Mouse (Mus musculus) spleen, adult 18-20 months (tissue): ENCODE data around the gene Churc1.
"Not testable (repeated sequence)": the region's sequence is repeated elsewhere in the genome, so short reads cannot be mapped to it uniquely, and the experiment has no call there.

ENCODE experiments used
- DNase-seq, 2 experiments: peaks; one replicate each; pipeline ENCODE4 v3.0.0; 2022; ENCODE audit warnings: mixed read lengths in 2 of 2

Churc1 gene

DNA sequence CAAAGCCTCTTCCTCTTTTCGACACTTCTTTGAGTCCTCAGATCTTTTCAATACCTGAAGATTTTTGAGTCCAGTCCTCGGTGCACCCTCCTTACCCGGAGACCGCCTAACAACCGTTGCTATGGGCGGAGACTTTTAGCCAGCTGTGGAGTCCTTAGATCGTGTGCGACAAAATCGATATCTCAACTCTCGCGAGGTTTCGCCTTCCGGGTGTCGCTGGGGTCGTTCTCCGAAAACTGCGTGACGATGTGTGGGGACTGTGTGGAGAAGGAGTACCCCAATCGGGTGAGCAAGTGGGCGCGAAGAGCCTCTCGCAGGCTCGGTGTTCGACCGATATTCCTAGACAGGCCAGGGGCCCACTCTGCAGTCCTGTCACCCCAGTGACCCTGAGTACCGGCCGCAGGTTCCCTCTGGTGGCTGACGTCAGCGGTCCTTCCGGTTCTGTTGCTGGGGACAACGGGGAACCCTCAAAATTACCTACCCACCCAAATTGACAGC, at the start of gene Churc1, which contains the start of gene Fntb:
TSS of gene Churc1 (plus strand) at position 185 of the 498 bp plus-strand sequence.
TSS of gene Fntb (plus strand) at position 236 of the 498 bp plus-strand sequence.
- DNase-seq: peak; percentile 88 to 92

DNA sequence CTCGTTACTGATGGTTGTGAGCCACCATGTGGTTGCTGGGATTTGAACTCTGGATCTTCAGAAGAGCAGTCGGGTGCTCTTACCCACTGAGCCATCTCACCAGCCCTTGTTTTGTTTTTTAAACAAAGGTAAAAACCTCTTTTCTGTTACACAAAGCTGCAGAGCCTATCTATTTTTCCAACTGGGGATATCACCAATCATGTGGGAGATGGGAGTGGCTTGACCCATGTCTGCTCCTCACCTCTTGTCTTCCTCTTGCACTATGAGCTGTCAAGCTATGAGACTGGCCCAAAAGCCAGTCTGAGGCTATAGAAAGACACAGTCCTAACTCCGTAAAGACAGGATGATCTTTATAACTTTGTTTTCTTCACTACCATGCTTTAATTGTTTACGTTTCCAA, 47.0 kb upstream of the Churc1 start:
- no peak for DNase-seq

DNA sequence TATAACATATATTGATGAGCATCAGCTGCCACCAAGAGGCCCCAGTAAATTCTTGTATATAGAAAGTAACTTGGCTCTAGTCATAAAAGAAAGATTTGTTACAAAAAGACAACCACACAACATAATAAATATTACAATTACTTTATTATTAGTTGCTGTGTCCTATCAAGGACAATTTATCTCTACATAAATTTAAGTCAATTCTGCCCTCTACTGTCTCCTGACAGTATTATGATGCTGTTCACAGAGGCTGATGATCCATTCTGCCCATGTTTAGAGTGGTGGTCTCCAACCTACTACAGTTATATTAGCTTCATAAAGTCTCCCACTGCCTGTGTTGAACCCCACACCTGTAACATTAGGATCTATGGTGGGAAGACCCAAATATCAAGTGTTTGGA, 44.8 kb upstream of the Churc1 start:
- DNase-seq: no peak

DNA sequence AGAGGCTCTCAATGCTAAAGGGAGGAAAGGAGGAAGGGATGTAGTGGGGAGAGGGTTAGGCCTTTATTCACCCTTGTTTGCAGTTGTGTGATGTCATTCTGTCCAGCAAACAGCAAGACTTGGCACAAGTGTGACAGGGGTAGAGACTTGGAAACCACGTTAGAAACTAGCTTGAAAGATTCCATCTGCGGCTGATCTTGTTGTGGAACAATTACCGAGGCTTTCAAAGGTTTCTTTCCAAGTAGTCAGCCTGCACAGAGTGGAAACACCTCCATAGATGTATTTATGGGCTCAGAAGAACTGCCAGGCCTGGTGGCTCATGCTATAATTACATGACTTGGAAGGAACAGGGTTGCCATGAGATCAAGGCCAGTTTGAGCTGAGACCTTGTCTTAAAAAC, 43.3 kb upstream of the Churc1 start:
- no peak for DNase-seq

DNA sequence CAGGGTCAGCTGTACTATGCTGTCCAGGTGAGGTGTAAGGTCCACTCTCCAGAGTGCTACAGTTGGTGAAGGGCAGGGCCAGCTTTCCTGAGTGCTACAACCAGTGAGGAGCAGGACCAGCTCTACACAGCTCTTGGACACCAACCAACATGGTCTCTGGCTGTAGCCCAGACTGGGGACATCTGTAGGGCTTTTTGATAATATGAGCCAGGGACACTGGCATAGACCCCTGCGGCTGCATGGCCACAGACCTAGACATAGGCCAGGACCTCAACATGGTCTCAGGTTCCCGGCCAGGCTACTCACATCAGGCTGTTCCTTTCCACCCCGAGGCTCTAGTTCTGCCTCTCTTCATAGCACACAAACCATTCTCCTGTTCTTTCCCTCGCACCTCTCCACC, 37.4 kb upstream of the Churc1 start:
- no peak for DNase-seq

DNA sequence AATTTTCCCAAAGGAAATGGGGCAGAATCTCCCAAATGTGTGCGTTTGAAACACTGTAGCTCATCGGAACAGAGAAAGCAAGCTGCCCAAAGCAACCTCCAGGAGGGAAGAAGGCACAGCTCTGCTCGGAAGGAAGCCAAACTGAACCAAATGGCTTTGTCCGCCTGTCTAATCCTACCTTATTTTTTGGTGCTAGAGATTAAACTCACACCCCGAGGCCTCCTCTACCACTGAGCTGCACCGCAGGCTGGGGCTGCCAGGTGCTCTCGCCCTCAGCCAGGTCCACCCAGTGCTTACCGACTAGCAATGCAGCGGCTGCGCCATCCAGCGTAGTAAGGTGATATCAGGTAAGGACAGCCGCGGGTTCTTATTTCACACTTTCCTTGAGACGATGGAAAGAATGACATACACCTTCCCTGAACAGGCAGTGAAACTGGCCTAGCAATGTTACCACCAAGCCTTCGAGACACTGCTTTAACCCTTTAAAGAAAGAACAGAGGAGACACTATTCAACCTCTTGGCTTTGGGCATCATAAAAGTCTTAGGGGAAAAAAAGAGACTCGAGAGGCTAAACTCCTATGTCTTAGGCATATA, 14.4 kb upstream of the Churc1 start:
- no peak for DNase-seq

DNA sequence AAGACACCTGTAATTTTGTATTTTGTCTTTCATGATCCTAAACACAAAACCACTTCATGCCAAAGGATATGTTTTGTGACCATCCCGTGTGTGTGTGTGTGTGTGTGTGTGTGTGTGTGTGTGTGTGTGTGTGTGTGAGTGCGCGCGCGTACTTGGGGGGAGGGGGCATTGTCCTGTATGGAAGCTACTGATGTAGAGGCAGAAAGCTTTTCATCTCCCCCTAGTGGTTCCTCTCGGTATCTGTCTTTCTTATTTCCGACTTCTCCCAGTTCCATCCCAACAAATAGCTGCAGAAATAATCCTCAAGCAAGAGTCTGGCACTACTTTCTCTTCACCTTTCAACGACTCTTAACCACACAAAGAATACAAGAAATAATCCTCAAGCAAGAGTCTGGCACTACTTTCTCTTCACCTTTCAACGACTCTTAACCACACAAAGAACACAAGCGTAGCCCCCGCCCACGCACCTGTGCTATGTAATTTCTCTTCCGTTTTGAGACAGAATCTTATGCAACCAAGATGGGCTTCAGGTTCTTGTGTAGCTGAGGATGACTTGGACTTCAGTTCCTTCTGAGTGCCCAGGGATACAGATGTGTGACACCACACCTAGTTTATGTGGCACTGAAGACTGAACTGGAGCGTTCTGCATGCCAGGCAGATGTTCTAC, 12.6 kb upstream of the Churc1 start:
- peak; percentile 8 to 34 for DNase-seq

DNA sequence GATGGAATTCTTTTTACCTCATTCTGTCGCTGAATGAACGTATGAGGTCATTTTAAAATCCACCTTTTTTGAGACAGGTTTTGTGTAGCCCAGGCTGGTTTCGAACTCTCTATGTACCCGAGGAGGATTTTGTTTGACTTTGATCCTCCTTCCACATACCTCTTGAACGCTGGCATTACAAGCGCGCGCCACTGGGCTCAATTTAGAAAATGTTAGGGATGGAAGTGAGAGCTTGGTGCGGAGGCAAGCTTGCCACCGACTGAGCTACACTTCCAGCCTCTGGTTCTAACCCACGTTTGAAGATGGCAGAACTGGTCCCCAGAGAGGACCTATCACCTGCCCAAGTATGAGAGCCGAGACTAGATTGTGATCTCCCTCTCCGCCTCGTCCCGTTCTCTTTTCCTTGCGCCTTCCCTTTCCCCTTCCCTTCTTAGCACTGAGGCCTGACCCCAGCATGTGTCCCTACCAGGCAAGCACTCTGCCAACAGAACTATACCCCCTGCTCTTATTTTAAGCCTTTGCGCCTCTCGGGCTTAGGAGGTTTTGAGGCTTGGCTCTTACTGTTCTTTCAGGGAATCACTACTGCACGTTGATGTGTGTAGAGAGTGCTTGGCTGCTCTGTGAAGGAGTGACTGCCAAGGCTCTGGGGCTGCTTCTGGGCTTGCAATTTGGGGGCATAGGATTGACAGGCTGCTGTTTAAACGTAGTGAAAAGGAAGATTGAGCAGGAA, 728 bp downstream of the Churc1 start:
- DNase-seq: peak in 1 of 2 experiments; percentile 7

DNA sequence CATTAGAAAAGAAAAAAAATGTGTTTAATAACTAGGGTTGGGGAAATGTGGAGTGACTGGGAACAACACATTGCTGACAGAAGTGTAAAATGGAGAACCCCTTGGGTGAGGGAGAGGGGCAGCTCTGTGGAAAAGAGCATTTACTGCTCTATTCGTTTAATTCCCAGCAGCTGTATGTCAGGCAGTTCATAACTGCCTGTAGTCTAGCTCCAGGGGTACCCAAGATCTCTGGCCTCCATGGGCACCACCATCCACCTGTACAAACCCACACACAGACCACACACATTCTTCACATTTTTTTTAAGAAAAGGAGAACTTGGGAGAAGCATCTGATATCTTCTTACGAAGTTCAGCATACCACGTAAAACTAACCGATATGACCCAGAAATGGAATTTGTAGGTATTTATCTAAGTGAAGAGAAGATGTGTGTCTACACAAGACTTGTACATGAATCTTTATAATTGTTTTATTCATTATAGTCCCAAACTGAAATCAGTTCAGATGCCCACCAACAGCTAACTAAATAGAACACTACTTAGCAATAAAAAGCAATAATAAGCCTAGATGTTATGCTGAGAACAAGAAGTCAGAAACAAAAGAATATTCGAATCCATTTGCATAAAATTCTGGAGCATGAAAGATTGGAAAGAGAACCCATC, 5.6 kb downstream of the Churc1 start:
- no peak for DNase-seq

DNA sequence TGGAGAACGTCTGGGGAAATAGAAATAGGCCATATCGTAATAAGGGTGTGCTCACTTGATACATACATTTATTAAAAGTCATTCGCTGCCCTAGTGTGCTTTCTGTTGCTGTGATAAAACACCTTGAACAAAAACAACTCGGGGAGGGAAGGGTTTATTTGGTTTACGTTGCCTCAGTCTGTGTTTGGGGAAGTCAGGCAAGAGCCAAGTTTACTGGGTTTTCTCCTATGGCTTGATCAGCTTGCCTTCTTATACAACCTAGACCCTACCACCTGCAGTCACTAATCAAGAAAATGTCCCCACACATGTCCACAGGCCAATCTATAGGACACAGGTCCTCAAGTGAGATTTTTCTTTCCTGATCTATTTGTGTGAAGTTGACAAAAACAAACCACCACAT, 6.2 kb downstream of the Churc1 start:
- DNase-seq: no peak

DNA sequence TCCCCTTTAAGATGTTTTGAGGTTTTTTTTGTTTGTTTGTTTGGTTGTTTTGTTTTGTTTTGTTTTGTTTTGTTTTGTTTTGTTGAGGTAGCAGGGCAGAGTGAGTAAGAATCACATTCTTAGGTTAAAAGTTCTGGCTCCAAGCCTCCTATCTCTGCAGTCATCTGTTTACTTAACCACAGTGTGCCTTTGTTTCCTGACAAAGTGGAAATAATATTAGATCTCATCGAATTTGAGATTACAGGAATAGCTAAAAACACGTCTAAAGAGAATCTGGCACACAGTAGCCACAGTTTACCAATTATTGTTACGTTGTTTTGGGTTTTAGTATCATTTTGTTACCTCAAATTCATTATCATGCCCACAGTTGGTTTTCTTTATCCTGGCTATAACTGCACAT, 9.3 kb downstream of the Churc1 start:
- no peak for DNase-seq

DNA sequence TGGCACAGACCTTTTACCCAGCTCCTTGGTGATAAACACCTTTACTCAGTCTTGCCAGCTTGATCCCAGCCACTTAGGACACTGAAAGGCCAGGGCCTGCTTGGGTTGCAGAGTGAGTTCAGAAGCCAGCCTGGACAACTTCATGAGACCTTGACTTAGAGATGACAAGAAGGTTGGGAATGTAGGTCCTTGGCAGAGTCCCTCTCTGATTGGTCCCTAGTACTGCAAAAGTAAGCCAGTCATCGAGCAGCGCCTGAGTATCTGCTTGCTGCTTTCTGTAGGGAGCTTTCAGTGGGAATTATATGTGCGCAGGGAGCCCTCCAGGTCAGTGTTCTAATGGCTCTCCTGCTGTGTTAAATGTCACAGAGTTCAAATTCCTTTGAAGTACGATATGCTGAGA, 9.8 kb downstream of the Churc1 start:
- DNase-seq: no peak

DNA sequence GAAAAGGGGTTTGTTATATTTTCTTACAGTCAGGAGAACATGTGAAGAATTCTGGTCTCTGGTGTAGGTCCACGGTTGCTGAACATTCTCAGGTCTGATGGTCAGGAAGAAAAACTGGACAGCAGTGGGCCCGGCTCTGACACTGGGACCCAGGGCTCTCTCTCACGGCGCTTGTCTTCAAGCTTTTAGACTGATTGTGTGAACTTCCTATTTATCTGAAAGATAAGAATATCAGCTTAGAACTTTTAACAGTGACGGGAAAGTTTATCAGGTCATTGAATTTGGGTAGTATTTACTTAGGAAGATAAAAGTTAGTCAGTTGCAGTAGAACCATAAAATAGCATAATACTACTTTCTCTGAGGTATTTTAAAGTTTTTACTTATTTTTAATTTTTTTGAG, 11.6 kb downstream of the Churc1 start:
- no peak for DNase-seq

DNA sequence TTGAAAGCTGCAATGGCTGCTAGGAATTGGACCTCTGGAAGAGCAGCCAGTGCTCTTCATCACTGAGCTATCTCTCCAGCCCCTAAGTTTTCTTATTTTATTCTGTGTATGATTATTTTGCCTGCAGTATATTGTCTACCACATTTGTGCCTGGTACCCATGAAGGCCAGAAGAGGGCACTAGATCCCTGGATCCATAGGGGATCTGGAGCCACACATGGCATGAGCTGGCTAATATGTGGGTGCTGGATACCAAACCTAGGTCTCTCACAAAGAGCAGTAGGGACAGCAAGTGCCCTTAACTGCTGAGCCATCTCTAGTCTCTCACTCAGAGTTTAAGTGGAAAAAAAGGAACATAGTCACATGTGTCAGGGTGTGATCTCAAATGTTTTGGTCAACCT, 12.5 kb downstream of the Churc1 start:
- DNase-seq: no peak

DNA sequence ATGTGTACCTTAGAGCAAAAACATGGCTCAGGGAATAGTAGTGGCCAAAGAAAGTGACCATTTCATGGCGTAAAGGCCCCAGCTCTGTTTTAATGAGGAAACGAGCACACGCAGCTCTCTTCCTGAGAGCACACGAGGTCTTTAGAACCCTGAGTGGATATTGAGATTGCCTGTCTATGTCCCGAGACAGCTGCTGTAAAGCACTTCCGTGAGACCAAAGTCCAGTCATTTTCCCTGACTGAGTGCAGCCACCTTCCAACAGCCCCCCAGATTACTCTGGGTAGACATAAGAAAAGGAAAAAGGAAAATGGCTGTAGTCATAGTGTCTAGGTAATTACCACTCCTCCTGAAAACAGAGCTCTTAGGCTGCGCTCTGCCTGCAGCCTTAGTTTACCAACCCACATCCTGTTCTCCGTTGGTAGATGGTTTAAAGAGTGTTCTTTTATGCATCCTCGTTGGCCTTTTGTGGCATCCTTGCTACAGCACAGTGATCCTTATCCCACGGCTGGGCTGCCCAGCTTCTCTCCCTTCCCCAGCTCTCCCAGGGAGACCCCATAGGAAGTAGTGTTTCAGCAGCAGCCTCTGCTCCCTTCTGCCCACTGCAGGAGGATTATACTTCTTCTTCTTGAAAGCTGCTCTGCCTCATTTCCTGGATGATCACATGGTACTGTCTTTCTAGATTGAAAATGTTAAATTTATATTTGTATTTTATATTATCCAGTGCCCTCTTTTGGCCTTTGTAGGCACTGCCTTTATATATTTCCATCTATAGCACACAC, 13.2 kb downstream of the Churc1 start:
- DNase-seq: no peak

DNA sequence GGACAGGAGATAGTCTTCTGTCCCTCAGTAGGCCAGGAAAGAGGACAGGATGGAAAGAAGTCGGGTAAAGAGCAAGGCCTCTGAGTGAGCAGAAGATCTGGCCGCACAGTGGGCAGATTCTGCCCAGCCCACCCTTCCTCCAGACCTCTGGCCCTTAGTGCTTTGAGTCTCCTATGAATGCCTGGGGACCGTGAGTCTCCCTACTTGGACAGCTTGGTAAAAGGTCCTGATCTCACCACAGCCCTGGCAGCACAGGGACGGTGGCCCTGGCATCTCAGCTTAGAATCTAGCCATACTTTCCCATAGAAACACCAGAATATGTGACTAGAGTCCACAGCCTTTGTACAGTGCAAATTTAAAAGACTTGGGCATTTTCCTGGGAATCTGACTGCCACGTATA, 14.6 kb downstream of the Churc1 start:
- DNase-seq: no peak

DNA sequence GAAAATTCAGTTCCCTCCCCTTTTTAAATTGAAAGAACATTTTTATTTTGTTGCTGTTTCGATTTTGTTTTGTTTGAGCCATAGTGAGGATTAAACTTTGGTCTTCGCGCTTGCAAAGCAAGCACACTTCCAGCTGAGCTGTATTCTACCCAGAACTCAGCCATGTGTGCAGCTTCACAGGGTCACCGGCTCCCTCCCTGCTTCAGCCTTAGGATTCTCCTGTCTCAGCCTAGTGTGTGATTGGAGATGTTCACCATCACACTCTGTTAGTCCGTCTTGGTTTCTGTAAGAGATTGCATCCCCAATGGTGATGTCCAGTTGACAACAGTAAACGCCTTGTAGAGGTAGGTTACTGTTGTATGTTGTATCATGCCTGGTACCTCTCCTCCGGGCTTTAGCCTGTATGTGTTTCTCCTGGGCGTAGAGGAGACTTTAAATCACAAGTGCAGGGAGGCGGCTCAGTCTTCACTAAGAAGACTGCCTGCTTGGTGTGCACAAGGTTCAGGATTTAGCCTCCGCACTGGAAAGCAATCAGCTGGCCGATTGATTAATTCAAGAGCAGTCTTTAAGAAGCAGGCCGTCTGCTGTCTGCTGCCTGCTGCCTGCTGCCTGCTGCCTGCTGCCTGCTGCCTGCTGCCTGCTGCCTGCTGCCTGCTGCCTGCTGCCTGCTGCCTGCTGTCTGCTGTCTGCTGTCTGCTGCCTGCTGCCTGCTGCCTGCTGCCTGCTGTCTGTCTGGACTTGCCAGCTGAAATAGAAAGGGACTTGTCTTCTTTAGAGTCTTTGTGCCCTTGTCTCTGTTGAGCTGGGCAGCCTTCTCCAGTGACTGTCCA, 15.5 kb downstream of the Churc1 start:
- no peak for DNase-seq

DNA sequence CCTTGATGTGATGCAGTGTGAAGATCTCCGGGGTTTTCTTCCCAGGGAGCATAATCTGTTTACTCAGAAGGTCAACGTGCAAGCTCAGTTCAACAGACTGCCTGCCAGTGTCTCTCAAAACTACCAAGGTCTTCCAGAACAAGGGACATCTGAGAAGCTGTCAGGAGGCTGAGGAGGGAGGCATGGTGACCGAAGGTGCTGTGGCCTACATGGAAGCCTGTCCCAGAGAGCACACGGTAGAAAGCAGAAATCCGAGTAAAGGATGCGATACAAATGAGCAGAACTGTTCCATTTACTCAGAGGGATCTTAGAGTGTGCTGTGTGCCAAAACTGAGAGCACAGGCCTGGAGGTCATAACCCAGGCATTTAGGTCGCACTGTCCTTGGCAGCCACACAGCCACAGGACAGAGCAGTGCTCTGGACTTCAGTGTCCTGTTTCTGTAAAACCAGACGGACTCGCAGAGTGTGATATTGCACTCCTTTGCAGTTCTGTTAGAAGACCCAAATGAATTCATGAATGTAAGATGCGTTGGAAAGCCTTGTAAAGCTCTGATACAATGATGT, 18.8 kb downstream of the Churc1 start:
- no peak for DNase-seq

DNA sequence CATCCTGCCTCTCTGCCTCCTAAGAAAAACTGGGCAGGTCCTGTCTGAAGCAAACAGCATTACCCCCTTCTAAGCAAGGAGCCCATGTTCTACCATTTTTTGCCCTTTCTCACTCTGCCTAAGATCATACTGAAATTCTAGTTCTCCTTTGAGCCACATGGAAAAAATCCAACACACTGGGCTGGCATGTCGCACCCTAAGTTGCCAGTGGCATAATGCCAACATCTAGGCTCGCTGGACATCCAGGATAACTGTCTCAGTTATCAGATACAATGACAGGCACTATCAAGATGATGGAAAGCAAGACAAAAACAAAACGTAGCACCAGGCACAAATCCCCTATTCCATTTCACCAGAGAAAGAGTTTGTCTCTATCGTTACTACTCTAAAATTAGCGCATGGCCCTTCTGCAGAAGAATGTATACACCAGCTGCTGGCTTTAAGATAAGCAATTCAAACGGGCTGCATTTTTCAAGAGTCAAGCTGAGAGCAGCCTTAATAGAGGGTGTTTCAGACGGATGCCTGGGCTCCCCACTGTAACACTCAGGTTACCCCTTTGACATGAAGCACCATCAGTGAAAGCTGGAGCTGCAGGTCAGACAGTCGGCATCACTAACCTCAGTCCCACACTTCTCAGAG, 25.2 kb downstream of the Churc1 start:
- no peak for DNase-seq

DNA sequence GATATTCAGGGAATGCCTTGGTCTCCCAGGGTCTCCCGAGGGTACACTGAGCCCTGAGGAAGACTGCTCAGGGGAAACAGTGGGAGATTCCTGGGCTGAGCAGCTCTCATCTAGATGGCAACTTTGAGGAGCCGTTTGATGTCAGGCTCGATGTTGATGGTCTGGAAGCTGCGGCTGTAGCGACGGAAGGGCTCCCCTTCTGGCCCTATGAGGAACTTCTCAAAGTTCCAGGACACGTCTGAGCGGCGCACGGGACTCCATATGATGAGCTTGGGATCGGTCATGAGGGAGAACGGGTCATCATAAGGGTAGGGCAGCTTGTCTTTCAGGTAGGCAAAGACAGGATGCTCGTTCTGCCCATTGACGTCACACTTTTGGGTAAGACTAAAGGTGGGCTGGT, 27.2 kb downstream of the Churc1 start:
- not testable (repeated sequence) for DNase-seq

DNA sequence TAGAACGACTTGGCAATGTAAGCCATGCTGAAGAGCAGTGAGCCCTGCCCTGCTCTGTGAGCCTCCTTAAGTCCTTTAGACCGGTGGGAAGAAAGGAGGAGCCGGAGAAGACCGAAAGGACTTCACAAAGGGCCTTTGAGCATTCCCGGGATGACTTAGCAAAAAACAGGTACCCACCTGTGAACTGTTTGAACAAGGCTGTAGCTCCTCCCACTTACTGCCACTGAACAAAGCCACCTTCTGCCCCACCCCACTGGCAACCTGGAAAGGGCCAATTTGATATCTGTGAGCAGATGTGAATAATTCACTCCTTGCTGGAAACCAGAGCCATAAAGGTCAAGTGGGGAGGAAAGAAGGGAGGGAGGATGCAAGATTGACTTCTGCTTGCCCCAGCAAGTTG, 30.0 kb downstream of the Churc1 start, which contains the start of gene Gpx2:
TSS of gene Gpx2 (minus strand) at position 205 of the 400 bp plus-strand sequence.
- DNase-seq: no peak
